Mouse (Mus musculus) liver, postnatal 0 days (tissue): ENCODE measurements around the gene Ccdc43. TPM values are rescaled to one million over a fixed set of nuclear protein-coding genes. Genes with fewer than 3 reads are reported as not detected.

Experiments used
- ATAC-seq: fragments of 200-750 bp; cut with Nextera tagmentation; 2 replicates; pipeline ENCODE4 v1.8.0; 2017; ENCODE audit warnings: mild to moderate bottlenecking, moderate library complexity
- DNase-seq: peaks from one replicate; pipeline ENCODE4 v3.0.0-alpha.2; 2016
- H3K27ac ChIP-seq: fragments of 300-500 bp; sonication (generic); 2 replicates; pipeline ENCODE4 v1.5.1; 2014; ENCODE audit warnings: antibody characterized with exemption, moderate library complexity, mild to moderate bottlenecking, low read depth
- H3K27me3 ChIP-seq: fragments of 300-500 bp; sonication (generic); 2 replicates; pipeline ENCODE4 v1.6.1; 2014; ENCODE audit warnings: low read length, control low read depth, mixed read lengths; ENCODE audit not compliant: insufficient read depth
- H3K36me3 ChIP-seq: fragments of 300-500 bp; sonication (generic); replicated peaks from 2 replicates; pipeline ENCODE4 v1.6.1; 2014; ENCODE audit warnings: mild to moderate bottlenecking, control low read depth, low read length, moderate library complexity, mixed read lengths; ENCODE audit not compliant: insufficient read depth
- H3K4me1 ChIP-seq: fragments of 300-500 bp; sonication (generic); 2 replicates; pipeline ENCODE4 v1.6.1; 2014; ENCODE audit warnings: antibody characterized with exemption, mild to moderate bottlenecking, control low read depth; ENCODE audit not compliant: insufficient read depth
- H3K4me2 ChIP-seq: fragments of 300-500 bp; sonication (generic); 2 replicates; pipeline ENCODE4 v1.6.1; 2014; ENCODE audit warnings: low read depth, mild to moderate bottlenecking, low read length, moderate library complexity, mixed read lengths
- H3K4me3 ChIP-seq: fragments of 300-500 bp; sonication (generic); 2 replicates; pipeline ENCODE4 v1.5.1; 2014; ENCODE audit warnings: low read depth, low read length
- H3K9ac ChIP-seq: fragments of 300-500 bp; sonication (generic); replicated peaks from 2 replicates; pipeline ENCODE4 v1.6.1; 2014; ENCODE audit warnings: mild to moderate bottlenecking, moderate library complexity
- H3K9me3 ChIP-seq: fragments of 300-500 bp; sonication (generic); 2 replicates; pipeline ENCODE4 v1.6.1; 2016; ENCODE audit warnings: mild to moderate bottlenecking, control low read depth, low read length, mixed read lengths
- CTCF ChIP-seq: sonication (generic); IDR thresholded peaks from 2 replicates; pipeline ENCODE4 v1.5.1; 2016; ENCODE audit warnings: antibody characterized with exemption, low read depth
- EP300 ChIP-seq: IDR thresholded peaks from 2 replicates; pipeline ENCODE4 v1.6.1; 2016; ENCODE audit warnings: antibody characterized with exemption, low read depth, mild to moderate bottlenecking
- WGBS: fragments of 180-500 bp; shearing (Covaris S2); extraction: QIAGEN DNeasy Blood & Tissue Kit; methylation state at CpG from one replicate; pipeline ENCODE4 v1.1.7; 2014; ENCODE audit not compliant: insufficient replicate concordance; 5-methylcytosine and 5-hydroxymethylcytosine counted together
- polyA plus RNA-seq: library from polyadenylated mRNA; unstranded; fragments of >200 nt; fragmentation: Nextera tagmentation; extraction: Ambion mirVana; gene quantifications from 2 replicates; pipeline ENCODE4 v1.2.1, GENCODE M21; 2015

Gene Ccdc43
- polyA plus RNA-seq, 1 experiment from 2014 or later: 9.5 TPM

DNA sequence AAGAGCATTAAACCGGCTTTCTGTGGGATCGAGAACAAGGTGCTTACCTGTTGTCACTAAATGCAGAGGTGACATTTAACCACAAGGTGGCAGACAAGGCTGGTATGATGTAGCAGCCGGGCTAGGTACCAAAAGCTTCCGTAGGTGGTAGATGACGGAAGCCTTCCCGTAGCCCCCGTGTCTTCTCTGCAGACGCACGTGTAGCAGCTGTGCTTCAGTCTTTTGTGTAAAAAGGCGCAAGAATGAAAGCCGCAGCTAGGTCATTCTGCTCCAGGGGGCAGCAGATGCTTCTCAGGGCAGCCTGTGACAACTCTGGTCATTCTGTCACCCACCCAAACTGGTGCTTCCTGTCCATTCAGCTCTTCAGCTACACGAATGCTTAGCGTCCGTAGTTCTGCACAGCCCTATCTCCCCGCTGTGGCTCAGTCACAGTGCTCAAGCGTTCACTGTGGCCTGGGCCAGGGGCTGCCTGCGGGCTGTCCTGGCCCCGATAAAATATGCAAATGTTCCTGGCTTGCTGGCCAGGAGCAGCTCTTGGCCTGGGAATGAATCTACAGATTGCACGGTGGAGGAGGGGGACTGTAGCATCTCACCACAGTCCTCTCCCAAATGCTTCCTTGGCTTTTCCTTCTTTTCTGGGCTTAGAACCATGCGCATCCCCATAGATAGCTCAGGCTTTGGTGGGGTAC lies 41.8 kb upstream of the Ccdc43 start:
- no peaks in the 10 kb centered on the region for H3K36me3 ChIP-seq
- no peaks in the 10 kb centered on the region for H3K9me3 ChIP-seq
- H3K27ac ChIP-seq: no peak overlapping the region
- peak overlapping the region; percentile 48 for H3K4me2 ChIP-seq
- H3K4me3 ChIP-seq: no peak overlapping the region
- DNase-seq (peak; percentile 46), ATAC-seq (no peak)
- H3K27me3 ChIP-seq: no peaks in the 10 kb centered on the region
- no peak overlapping the region for H3K9ac ChIP-seq
- peaks cover 9% of the 10 kb centered on the region; the same call in 1 of the 2 replicates for H3K4me1 ChIP-seq
- no peak for TF ChIP-seq EP300
- peak; percentile 80 for TF ChIP-seq CTCF
- 7% methylated on average over 20 of the region's 20 CpGs for WGBS

DNA sequence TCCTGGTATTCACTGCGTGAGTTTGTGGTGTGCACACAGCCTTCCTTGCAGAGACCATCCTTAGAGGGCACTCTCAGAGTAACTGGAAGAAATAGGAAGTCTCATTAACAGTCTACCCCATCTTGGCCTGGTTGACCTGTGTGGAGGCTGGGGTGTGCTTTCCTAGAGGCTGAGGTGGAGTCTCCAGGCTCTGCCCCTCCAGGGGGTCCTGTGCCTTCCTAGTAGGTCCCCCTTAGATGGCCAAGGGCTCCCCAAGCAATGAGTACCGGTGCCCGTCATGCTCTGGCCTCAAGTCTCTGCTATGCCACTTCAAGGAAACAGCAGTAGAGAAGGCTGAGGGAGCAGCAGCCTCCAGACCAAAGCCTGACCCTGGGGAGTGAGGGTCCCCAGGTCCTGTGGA lies 40.5 kb upstream of the Ccdc43 start:
- H3K4me1 ChIP-seq: peaks cover 9% of the 10 kb centered on the region; the same call in 1 of the 2 replicates
- H3K27me3 ChIP-seq: no peaks in the 10 kb centered on the region
- H3K9ac ChIP-seq: no peak overlapping the region
- no peaks in the 10 kb centered on the region for H3K36me3 ChIP-seq
- DNase-seq (no peak), ATAC-seq (no peak)
- H3K9me3 ChIP-seq: no peaks in the 10 kb centered on the region
- no peak for TF ChIP-seq CTCF
- TF ChIP-seq EP300: no peak
- no peak overlapping the region for H3K4me3 ChIP-seq
- no peak overlapping the region for H3K27ac ChIP-seq
- WGBS: 65% methylated on average over 3 of the region's 3 CpGs
- no peak overlapping the region for H3K4me2 ChIP-seq

DNA sequence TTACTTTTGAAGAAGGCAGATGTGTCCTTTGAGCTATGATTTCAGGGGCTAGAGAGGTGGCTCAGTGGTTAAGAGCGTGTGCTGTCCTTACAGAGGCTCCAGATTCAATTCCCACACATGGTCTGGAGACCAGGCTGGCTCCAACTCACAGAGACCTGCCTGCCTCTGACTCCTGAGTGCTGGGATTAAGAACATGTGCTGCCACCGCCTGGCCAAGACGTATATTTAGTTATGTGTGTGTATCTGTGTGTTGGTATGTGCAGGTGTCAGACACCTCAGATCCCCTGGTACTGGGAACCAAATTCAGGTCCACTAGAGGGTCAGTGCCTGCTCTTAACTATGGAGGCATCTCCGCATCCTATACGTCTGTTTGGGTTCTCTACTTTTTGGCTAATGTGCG lies 37.4 kb upstream of the Ccdc43 start:
- no peak for DNase-seq
- Histone ChIP-seq H3K4me2 (no peak overlapping the region), H3K27ac (no peak overlapping the region), H3K9ac (no peak overlapping the region), H3K36me3 (no peaks in the 10 kb centered on the region), H3K4me1 (0 out of 2 replicates have a peak, but pooled peaks cover 6% of the 10 kb centered on the region), H3K4me3 (no peak overlapping the region), H3K27me3 (no peaks in the 10 kb centered on the region), H3K9me3 (no peaks in the 10 kb centered on the region)
- WGBS: 90% methylated on average over 6 of the region's 6 CpGs
- ATAC-seq: no peak
- TF ChIP-seq CTCF: no peak
- no peak for TF ChIP-seq EP300

DNA sequence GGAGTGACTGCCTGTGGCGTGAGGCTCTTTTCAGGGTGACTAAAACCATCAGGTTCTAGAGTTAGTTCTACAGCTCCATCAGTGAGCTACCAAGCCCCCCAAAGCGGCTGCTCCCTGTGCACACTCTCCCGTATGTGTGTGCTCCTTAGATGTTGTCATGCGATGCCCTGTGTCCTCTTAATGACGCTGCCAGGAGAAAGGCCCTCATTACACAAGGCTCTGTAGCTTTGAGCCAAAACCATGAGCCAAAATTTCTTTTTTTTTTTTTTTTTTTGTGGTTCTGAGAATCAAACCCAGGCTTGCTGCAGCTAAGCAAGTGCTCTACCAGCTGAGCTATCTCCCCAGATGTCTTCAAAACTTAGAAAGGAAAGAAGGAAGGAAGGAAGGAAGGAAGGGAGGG lies 35.6 kb upstream of the Ccdc43 start:
- TF ChIP-seq EP300 (no peak), CTCF (no peak)
- DNase-seq (no peak), ATAC-seq (no peak)
- Histone ChIP-seq H3K36me3 (no peaks in the 10 kb centered on the region), H3K4me3 (no peak overlapping the region), H3K27ac (no peak overlapping the region), H3K9me3 (no peaks in the 10 kb centered on the region), H3K27me3 (no peaks in the 10 kb centered on the region), H3K9ac (no peak overlapping the region), H3K4me1 (no peaks in the 10 kb centered on the region), H3K4me2 (no peak overlapping the region)
- 62% methylated on average over 5 of the region's 5 CpGs for WGBS

DNA sequence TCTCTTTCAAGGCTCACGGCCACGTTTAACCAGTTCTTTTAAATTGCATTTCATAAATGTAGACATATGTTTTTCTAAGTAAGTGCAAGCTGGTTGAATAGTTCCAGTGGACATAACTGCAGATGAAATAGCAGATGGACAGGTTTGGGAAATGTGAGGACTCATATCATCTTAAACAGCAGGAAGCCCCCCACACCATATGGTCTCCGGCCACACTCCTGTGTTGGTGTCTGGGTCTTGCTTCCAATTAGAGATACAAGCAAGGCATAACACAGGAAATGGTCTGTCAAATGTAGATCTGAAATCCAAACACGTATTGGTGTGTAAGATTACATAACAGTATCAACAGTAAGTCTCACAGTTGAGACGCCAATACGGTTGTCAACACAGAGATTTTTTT lies 33.8 kb upstream of the Ccdc43 start:
- 44% methylated on average over 6 of the region's 6 CpGs for WGBS
- Histone ChIP-seq H3K36me3 (no peaks in the 10 kb centered on the region), H3K4me2 (no peak overlapping the region), H3K4me3 (no peak overlapping the region), H3K9me3 (no peaks in the 10 kb centered on the region), H3K4me1 (no peaks in the 10 kb centered on the region), H3K27me3 (no peaks in the 10 kb centered on the region), H3K27ac (no peak overlapping the region), H3K9ac (no peak overlapping the region)
- ATAC-seq: no peak
- DNase-seq: no peak
- no peak for TF ChIP-seq EP300
- TF ChIP-seq CTCF: no peak

DNA sequence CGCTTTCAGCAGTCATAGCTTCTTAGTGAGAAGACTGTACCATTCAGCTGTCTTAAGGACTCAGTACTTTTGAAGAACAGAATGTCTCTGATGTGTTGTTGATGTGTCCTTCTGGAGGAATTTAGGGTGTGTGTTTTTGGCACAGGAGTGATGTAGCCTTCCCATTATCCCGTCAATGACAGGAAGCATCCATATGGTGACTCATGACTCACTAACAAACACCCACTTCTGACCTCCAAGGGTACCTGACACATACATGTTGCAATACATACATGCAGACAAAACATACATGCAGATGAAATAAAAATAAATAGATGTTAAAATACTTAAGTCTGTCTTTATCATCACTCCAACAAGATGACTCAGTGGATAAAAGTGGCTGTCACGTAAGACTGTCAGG lies 32.3 kb upstream of the Ccdc43 start:
- ATAC-seq (no peak), DNase-seq (no peak)
- Histone ChIP-seq H3K27ac (no peak overlapping the region), H3K4me3 (no peak overlapping the region), H3K4me1 (no peaks in the 10 kb centered on the region), H3K36me3 (no peaks in the 10 kb centered on the region), H3K9ac (no peak overlapping the region), H3K27me3 (peaks cover 3% of the 10 kb centered on the region; the same call in 1 of the 2 replicates), H3K4me2 (no peak overlapping the region), H3K9me3 (no peaks in the 10 kb centered on the region)
- TF ChIP-seq CTCF (no peak), EP300 (no peak)
- 77% methylated on average over 3 of the region's 3 CpGs for WGBS

DNA sequence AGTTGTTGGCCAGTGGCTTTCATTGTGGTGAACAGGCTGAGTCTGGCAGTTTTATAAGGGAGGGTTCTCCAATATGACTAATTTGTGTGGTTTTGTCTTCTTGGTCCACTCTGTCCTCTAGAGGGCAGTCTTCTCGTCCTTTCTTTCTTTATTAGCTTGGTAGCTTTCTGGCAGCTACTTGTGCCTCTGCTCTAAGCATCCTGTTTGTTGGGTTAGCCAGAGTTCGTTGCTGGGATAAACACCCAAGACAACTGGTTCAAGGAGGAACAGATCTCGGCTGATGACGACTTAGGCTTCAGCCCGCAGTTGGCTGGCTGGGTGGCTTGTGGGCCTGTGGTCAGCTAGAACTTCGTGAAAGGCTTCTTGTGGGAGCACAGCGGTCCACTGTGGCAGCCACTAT lies 31.0 kb upstream of the Ccdc43 start:
- 32% methylated on average over 7 of the region's 7 CpGs for WGBS
- ATAC-seq: no peak
- H3K4me1 ChIP-seq: no peaks in the 10 kb centered on the region
- H3K9me3 ChIP-seq: no peaks in the 10 kb centered on the region
- H3K4me2 ChIP-seq: no peak overlapping the region
- no peak for DNase-seq
- TF ChIP-seq CTCF: peak; percentile 56
- no peak for TF ChIP-seq EP300
- peaks cover 4% of the 10 kb centered on the region; the same call in 1 of the 2 replicates for H3K27me3 ChIP-seq
- H3K27ac ChIP-seq: no peak overlapping the region
- no peak overlapping the region for H3K4me3 ChIP-seq
- no peaks in the 10 kb centered on the region for H3K36me3 ChIP-seq
- H3K9ac ChIP-seq: no peak overlapping the region
